In the genomic region with DNA sequence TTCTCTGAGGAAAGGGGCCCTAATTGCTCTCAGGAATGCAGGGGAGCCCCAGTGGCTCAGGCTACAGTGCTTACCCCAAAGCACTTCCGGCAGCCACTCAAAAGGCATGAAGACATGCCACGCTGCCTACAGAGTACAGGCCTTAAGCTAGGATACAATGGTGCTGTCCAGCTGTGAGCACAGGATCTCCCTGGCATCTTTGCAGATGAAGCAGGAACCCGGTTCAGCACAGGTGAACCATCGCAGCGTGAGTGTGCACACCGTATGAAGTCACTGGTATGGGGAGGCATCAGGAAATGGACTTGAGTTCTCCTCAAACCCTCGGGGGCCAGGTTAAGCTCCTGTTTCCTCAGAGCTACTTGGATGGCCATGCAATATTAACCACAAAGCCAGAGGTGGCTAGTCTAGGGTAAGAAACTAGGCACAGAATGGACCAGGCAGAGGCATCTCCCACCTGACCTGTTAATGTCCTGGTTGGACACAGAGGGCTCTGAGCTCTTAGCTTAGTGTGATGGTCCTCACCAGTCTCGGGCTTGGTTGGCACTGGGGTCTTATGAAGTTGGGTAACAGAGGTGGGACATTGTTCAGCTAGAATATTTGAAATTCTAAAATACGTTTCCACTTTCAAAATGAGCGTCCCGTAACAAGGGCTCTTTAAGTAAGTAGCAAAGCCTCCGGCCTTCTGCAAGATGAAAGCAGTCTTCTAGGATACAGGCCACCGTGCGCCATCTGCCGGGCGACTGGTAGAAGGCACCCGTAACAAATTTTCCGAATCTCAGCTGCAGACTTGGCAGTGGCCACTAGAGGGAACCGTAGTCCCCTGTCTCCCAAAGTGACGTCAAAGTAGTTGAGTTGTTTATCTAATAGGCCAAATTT, we compare ENCODE assay signal across 9 mouse cellular contexts.
A peak's percentile ranks its signal among the peaks of the same experiment; 100 is the strongest.
DNase-seq lines count a peak whose midpoint lies in the region; ATAC-seq and TF ChIP-seq lines count a peak whose summit lies in the region.
"Had no signal": no experiment of that assay in that cellular context is flagged by ENCODE, and none has a peak within 500 bp of the region (broad histone marks: within the 10 kb centered on the region; RNA-seq: fewer than 3 reads in every experiment).

No protein-coding gene starts in this region.

- peak; percentile 95 for TF ChIP-seq CTCF in bone marrow macrophage, adult 2 months (IDR thresholded peaks at IDR 0.05; ENCODE audit: low read depth, low read length)

- no peak overlapping the region for H3K27ac ChIP-seq in bone marrow macrophage, adult 2 months (ENCODE audit: insufficient read depth, low read depth, low read length)
- H3K27ac ChIP-seq in embryonic facial prominence, embryonic 15.5 days (replicated peaks), result no peak overlapping the region
- no peak overlapping the region for H3K27ac ChIP-seq in heart, embryonic 10.5 days
- no peak overlapping the region for H3K27ac ChIP-seq in kidney, embryonic 16.5 days (ENCODE audit: low read length)
- H3K27ac ChIP-seq in limb, embryonic 15.5 days, result no peak overlapping the region

- H3K36me3 ChIP-seq in embryonic facial prominence, embryonic 15.5 days, result no peaks in the 10 kb centered on the region
- no peaks in the 10 kb centered on the region for H3K36me3 ChIP-seq in heart, embryonic 10.5 days
- H3K36me3 ChIP-seq in kidney, embryonic 16.5 days (ENCODE audit: insufficient read depth, low read length), result no peaks in the 10 kb centered on the region
- H3K36me3 ChIP-seq in limb, embryonic 15.5 days, result no peaks in the 10 kb centered on the region

- WGBS in embryonic facial prominence, embryonic 15.5 days, result 31% methylated on average over 20 of the region's 20 CpGs
- 37% methylated on average over 20 of the region's 20 CpGs for WGBS in heart, embryonic 10.5 days
- WGBS in kidney, embryonic 16.5 days, result 35% methylated on average over 20 of the region's 20 CpGs
- WGBS in limb, embryonic 15.5 days, result 29% methylated on average over 20 of the region's 20 CpGs

- 0 out of 2 replicates have a peak overlapping the region, but pooled peaks have one; percentile 11 for H3K4me2 ChIP-seq in embryonic facial prominence, embryonic 15.5 days (replicated peaks)
- H3K4me2 ChIP-seq in kidney, embryonic 16.5 days (replicated peaks; ENCODE audit: low read depth, low read length), result 0 out of 2 replicates have a peak overlapping the region, but pooled peaks have one; percentile 16
- no peak overlapping the region for H3K4me2 ChIP-seq in limb, embryonic 15.5 days

- no peak for TF ChIP-seq POLR2A in bone marrow macrophage, adult 2 months (IDR thresholded peaks at IDR 0.05; ENCODE audit: borderline replicate concordance, low read depth, low read length)

- H3K27me3 ChIP-seq in embryonic facial prominence, embryonic 15.5 days, result no peaks in the 10 kb centered on the region
- no peaks in the 10 kb centered on the region for H3K27me3 ChIP-seq in heart, embryonic 10.5 days (ENCODE audit: insufficient read depth, poor library complexity, severe bottlenecking)
- H3K27me3 ChIP-seq in kidney, embryonic 16.5 days (ENCODE audit: insufficient read depth, low read length), result no peaks in the 10 kb centered on the region
- no peaks in the 10 kb centered on the region for H3K27me3 ChIP-seq in limb, embryonic 15.5 days

- no peaks in the 10 kb centered on the region for H3K4me1 ChIP-seq in bone marrow macrophage, adult 2 months (ENCODE audit: control insufficient read depth, insufficient read depth, low read length)
- H3K4me1 ChIP-seq in embryonic facial prominence, embryonic 15.5 days, result peaks cover 7% of the 10 kb centered on the region; the same call in 1 of the 2 replicates
- H3K4me1 ChIP-seq in heart, embryonic 10.5 days, result no peaks in the 10 kb centered on the region
- no peaks in the 10 kb centered on the region for H3K4me1 ChIP-seq in kidney, embryonic 16.5 days (ENCODE audit: insufficient read depth, low read length)
- peaks cover 7% of the 10 kb centered on the region; the same call in 1 of the 2 replicates for H3K4me1 ChIP-seq in limb, embryonic 15.5 days

- DNase-seq in CD4-positive helper T cell, adult 2 months (ENCODE audit: low read depth, low spot score), result peak; percentile 72
- DNase-seq in heart, embryonic 10.5 days (ENCODE audit: low spot score), result peak; percentile 84
- DNase-seq in naive thymus-derived CD4-positive, alpha-beta T cell, adult 2 months (ENCODE audit: low read depth), result peak; percentile 86
- peak; percentile 66 to 88 for DNase-seq in spleen, postnatal 4 days (ENCODE audit: low spot score in 2 of 2)

- H3K4me3 ChIP-seq in bone marrow macrophage, adult 2 months (ENCODE audit: insufficient read depth, low read length), result no peak overlapping the region
- H3K4me3 ChIP-seq in embryonic facial prominence, embryonic 15.5 days (replicated peaks), result no peak overlapping the region
- no peak overlapping the region for H3K4me3 ChIP-seq in heart, embryonic 10.5 days
- no peak overlapping the region for H3K4me3 ChIP-seq in kidney, embryonic 16.5 days (ENCODE audit: low read length)
- no peak overlapping the region for H3K4me3 ChIP-seq in limb, embryonic 15.5 days
- H3K4me3 ChIP-seq: erythroblast, embryonic 14.5 days had no signal

- ATAC-seq in embryonic facial prominence, embryonic 15.5 days (ENCODE audit: insufficient number of reproducible peaks, low FRiP score, low TSS enrichment, low read depth), result no peak
- ATAC-seq in kidney, embryonic 16.5 days (ENCODE audit: low FRiP score, low TSS enrichment), result peak; percentile 67; the same call in 1 of the 2 replicates
- ATAC-seq in limb, embryonic 15.5 days (ENCODE audit: insufficient number of reproducible peaks, low FRiP score, low TSS enrichment, low read depth), result 0 out of 2 replicates have a peak, but pooled peaks have one; percentile 40

- H3K9ac ChIP-seq in embryonic facial prominence, embryonic 15.5 days, result no peak overlapping the region
- no peak overlapping the region for H3K9ac ChIP-seq in kidney, embryonic 16.5 days (replicated peaks; ENCODE audit: low read length)
- H3K9ac ChIP-seq in limb, embryonic 15.5 days, result no peak overlapping the region

- H3K9me3 ChIP-seq in embryonic facial prominence, embryonic 15.5 days (replicated peaks), result no peaks in the 10 kb centered on the region
- H3K9me3 ChIP-seq in heart, embryonic 10.5 days, result no peaks in the 10 kb centered on the region
- H3K9me3 ChIP-seq in kidney, embryonic 16.5 days (ENCODE audit: low read length), result no peaks in the 10 kb centered on the region
- no peaks in the 10 kb centered on the region for H3K9me3 ChIP-seq in limb, embryonic 15.5 days
